Mouse (Mus musculus) urinary bladder, postnatal 10 days (tissue): Measurements from ENCODE around the gene Rtp3.

Experiments
- DNase-seq: peaks from one replicate; pipeline ENCODE4 v3.0.0; 2022; ENCODE audit warnings: low spot score

Gene Rtp3

GRCm38 (mm10) chr9:110945343-110945742 lies 45.0 kb downstream of the Rtp3 start:
- DNase-seq = no peak

- no peak for DNase-seq
Measured at GRCm38 (mm10) chr9:110944265-110944664, 46.1 kb downstream of the Rtp3 start.

GRCm38 (mm10) chr9:110937506-110938490 lies 52.6 kb downstream of the Rtp3 start:
- DNase-seq = no peak

- no peak for DNase-seq
Measured at GRCm38 (mm10) chr9:110935941-110936340, 54.4 kb downstream of the Rtp3 start.
